Mouse (Mus musculus): Measurements from ENCODE around the gene Retn. TPM values are rescaled to one million over a fixed set of nuclear protein-coding genes. Genes with fewer than 3 reads are reported as not detected.
A peak's percentile ranks its signal among the peaks of the same experiment; 100 is the strongest.

The Retn gene
- polyA plus RNA-seq, 1 experiment from 2014 or later, result 0.78 TPM

GRCm38 (mm10) chr8:3631478-3631875 is 24.1 kb upstream of the Retn start:
- no peak overlapping the region for H3K27ac ChIP-seq (replicated peaks)
- H3K4me1 ChIP-seq (replicated peaks), result peaks cover 10% of the 10 kb centered on the region
- ATAC-seq (ENCODE audit: low FRiP score, low read depth), result peak; percentile 15; the same call in 1 of the 2 replicates
- H3K4me2 ChIP-seq, result peak overlapping the region; percentile 78
- peak overlapping the region; percentile 46 for H3K4me3 ChIP-seq
- H3K9me3 ChIP-seq, result no peaks in the 10 kb centered on the region
- no peaks in the 10 kb centered on the region for H3K27me3 ChIP-seq
- WGBS, result 28% methylated on average over 8 of the region's 8 CpGs
- peak overlapping the region; percentile 34; the same call in 1 of the 2 replicates for H3K9ac ChIP-seq
- H3K36me3 ChIP-seq, result no peaks in the 10 kb centered on the region

- no peak overlapping the region for H3K4me2 ChIP-seq
- H3K9ac ChIP-seq, result no peak overlapping the region
- no peaks in the 10 kb centered on the region for H3K36me3 ChIP-seq
- no peaks in the 10 kb centered on the region for H3K9me3 ChIP-seq
- WGBS, result 25% methylated on average over 5 of the region's 5 CpGs
- no peak overlapping the region for H3K4me3 ChIP-seq
- H3K27me3 ChIP-seq, result no peaks in the 10 kb centered on the region
- no peaks in the 10 kb centered on the region for H3K4me1 ChIP-seq (replicated peaks)
- H3K27ac ChIP-seq (replicated peaks), result no peak overlapping the region
- no peak for ATAC-seq (ENCODE audit: low FRiP score, low read depth)
These were observed 9.8 kb upstream of the Retn start for GRCm38 (mm10) chr8:3645804-3646203.

DNA sequence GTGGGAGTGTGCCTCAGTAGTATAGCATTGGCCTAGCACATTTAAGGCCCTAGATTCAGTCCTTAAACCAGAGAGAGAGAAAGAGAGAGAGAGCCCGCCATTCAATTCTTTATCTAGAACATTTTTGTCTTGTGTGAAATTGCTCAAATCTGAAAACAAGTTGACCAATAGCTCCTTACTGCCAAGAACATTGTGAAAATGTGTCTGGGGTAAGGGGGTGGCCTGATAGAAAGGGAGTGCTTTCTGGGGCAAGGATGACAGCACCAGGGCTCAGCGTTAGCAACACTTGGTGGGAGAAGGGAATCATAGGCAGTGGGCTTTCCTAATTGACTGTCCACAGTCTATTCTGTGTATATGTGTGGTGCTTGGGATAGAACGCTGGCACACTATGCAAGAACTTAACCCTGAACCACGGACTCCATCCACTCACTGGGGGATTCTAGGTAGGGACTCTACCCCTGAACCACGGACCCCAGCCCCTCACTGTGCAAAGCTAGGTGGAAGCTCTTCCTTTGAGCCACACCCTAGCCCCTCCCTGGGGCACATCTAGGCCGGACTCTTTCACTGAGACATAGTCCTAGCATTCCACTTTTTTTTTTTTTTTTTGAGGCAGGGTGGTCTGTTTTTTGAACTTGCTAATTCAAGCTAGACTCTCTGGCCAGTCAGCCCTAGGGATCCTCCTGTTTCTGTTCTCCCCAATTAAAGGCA is 8.6 kb upstream of the Retn start:
- Histone ChIP-seq H3K27ac (replicated peaks) (no peak overlapping the region), H3K36me3 (no peaks in the 10 kb centered on the region), H3K4me1 (replicated peaks) (no peaks in the 10 kb centered on the region), H3K9ac (no peak overlapping the region), H3K27me3 (no peaks in the 10 kb centered on the region), H3K9me3 (no peaks in the 10 kb centered on the region), H3K4me2 (no peak overlapping the region), H3K4me3 (no peak overlapping the region)
- 85% methylated on average over 6 of the region's 6 CpGs for WGBS
- ATAC-seq (ENCODE audit: low FRiP score, low read depth), result no peak

- no peaks in the 10 kb centered on the region for H3K4me1 ChIP-seq (replicated peaks)
- no peaks in the 10 kb centered on the region for H3K36me3 ChIP-seq
- no peaks in the 10 kb centered on the region for H3K9me3 ChIP-seq
- H3K4me3 ChIP-seq, result no peak overlapping the region
- no peak overlapping the region for H3K9ac ChIP-seq
- H3K4me2 ChIP-seq, result no peak overlapping the region
- WGBS, result 85% methylated on average over 4 of the region's 4 CpGs
- no peaks in the 10 kb centered on the region for H3K27me3 ChIP-seq
- ATAC-seq (ENCODE audit: low FRiP score, low read depth), result no peak
- no peak overlapping the region for H3K27ac ChIP-seq (replicated peaks)
These were observed 8.0 kb upstream of the Retn start for GRCm38 (mm10) chr8:3647561-3647960.

DNA sequence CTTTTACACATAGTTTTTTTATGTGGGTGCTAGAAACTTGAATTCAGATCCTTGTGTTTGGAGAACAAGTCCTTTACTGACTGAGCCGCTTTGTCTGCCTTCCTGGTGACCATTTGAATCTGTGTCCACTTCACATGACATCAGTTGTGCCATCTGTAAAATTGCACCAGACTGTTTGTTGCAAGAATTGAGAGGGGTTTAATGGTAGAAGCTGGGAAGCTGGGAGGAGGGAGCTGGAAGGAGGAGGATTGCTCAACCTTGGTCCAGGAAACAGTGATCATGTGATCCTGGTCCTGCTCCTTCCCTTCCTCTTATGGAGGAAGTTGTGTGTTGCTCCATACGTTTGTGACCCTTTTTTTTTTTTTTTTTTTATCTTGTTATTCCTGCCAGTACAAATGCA is 7.3 kb upstream of the Retn start:
- Histone ChIP-seq H3K9me3 (no peaks in the 10 kb centered on the region), H3K4me3 (no peak overlapping the region), H3K27ac (replicated peaks) (no peak overlapping the region), H3K4me2 (no peak overlapping the region), H3K27me3 (no peaks in the 10 kb centered on the region), H3K36me3 (no peaks in the 10 kb centered on the region), H3K9ac (no peak overlapping the region), H3K4me1 (replicated peaks) (no peaks in the 10 kb centered on the region)
- ATAC-seq (ENCODE audit: low FRiP score, low read depth), result no peak
- WGBS, result 62% methylated on average over 2 of the region's 2 CpGs

DNA sequence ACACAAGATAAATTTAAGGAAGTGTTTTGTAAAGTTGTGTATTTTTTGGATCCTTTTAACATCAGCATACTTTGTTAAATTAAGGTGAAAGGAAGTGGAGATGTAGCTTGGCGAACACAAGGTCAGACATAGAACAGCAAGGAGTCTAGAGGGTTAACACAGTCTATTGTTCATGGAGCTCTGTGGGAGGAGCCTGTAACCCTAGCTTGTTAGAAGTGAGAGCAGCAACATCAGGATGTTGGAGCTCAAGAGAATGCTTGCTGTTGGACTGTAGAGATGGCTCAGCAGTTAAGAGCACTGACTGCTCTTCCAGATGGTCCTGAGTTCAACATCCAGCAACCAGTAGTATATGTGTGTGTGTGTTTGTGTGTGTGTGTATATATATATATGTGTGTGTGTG is 6.6 kb upstream of the Retn start:
- H3K4me2 ChIP-seq, result no peak overlapping the region
- H3K9ac ChIP-seq, result no peak overlapping the region
- no peak overlapping the region for H3K4me3 ChIP-seq
- H3K27ac ChIP-seq (replicated peaks), result no peak overlapping the region
- WGBS, result 40% methylated on average over 1 of the region's 1 CpGs
- ATAC-seq (ENCODE audit: low FRiP score, low read depth), result no peak
- H3K9me3 ChIP-seq, result no peaks in the 10 kb centered on the region
- H3K27me3 ChIP-seq, result no peaks in the 10 kb centered on the region
- H3K4me1 ChIP-seq (replicated peaks), result no peaks in the 10 kb centered on the region
- H3K36me3 ChIP-seq, result no peaks in the 10 kb centered on the region

DNA sequence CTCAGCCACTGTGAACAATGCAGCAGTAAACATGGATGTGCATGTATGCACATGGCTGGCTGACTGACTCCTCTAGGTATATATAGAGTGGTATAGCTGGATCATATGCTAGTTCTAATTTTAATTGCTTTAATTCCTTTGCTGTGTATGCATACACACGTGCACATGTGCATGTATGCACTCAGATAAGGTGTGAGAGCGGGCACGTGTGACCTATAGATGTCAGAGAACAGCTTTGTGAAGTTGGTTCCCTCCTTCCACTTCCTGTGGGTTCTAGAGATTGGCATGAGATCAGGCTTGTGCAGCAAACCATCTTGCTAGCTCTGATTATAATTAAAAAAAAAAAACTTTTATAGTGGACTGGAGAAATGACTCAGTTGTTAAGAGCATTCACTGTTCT is 2.7 kb upstream of the Retn start:
- Histone ChIP-seq H3K36me3 (no peaks in the 10 kb centered on the region), H3K9ac (no peak overlapping the region), H3K4me1 (replicated peaks) (no peaks in the 10 kb centered on the region; the same call in 1 of the 2 replicates), H3K4me2 (no peak overlapping the region), H3K9me3 (no peaks in the 10 kb centered on the region), H3K4me3 (no peak overlapping the region), H3K27ac (replicated peaks) (no peak overlapping the region), H3K27me3 (no peaks in the 10 kb centered on the region)
- WGBS, result 72% methylated on average over 3 of the region's 3 CpGs
- ATAC-seq (ENCODE audit: low FRiP score, low read depth), result no peak

DNA sequence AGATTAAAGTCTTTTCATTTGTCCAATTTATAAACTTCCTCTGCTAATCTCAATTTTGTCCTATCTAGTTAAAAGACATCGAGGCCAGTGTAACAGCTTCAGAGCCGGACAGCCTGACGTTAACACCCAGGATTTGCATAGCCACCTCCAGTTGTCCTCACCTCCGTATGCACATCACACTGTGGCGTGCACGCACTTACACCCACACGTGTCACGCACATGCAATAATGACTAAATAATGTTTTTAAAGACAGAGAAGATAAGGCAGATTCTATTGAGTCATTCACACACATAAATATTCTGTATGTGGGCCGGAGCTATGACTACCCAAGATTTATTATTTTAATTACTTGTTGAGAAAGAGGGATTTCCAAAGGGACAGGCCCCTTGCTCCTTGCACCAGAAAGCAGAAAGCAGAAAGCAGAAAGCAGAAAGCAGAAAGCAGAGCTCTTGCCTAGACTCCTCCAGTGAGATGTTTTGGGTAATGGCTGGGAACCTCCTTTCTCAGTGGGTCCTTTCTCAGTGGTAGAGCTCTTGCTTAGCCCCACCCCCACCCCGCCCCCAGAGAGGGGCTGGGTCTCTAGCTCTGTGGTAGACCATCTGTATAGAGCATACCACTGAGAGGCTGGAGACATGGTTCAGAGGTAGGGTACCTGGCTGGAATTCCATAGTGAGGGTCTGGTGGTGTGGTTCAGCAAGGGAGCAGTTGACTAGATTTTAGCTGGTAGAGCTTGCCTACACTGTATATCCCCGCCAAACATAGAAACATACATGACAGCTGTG is 653 bp upstream of the Retn start:
- H3K36me3 ChIP-seq, result no peaks in the 10 kb centered on the region
- no peak for ATAC-seq (ENCODE audit: low FRiP score, low read depth)
- no peak overlapping the region for H3K9ac ChIP-seq
- H3K9me3 ChIP-seq, result no peaks in the 10 kb centered on the region
- H3K4me2 ChIP-seq, result no peak overlapping the region
- H3K27ac ChIP-seq (replicated peaks), result no peak overlapping the region
- H3K4me3 ChIP-seq, result no peak overlapping the region
- H3K4me1 ChIP-seq (replicated peaks), result no peaks in the 10 kb centered on the region; the same call in 1 of the 2 replicates
- H3K27me3 ChIP-seq, result no peaks in the 10 kb centered on the region
- WGBS, result 77% methylated on average over 11 of the region's 11 CpGs

- WGBS, result 23% methylated on average over 7 of the region's 7 CpGs
- Histone ChIP-seq H3K9ac (no peak overlapping the region), H3K27ac (replicated peaks) (no peak overlapping the region), H3K4me1 (replicated peaks) (no peaks in the 10 kb centered on the region; the same call in 1 of the 2 replicates), H3K9me3 (no peaks in the 10 kb centered on the region), H3K27me3 (no peaks in the 10 kb centered on the region), H3K36me3 (no peaks in the 10 kb centered on the region), H3K4me2 (0 out of 2 replicates have a peak overlapping the region, but pooled peaks have one; percentile 10), H3K4me3 (no peak overlapping the region)
- ATAC-seq (ENCODE audit: low FRiP score, low read depth), result peak; percentile 64
These were observed 1.3 kb downstream of the Retn start for GRCm38 (mm10) chr8:3656725-3657381.

- no peak overlapping the region for H3K4me2 ChIP-seq
- H3K9ac ChIP-seq, result no peak overlapping the region
- H3K27me3 ChIP-seq, result no peaks in the 10 kb centered on the region
- no peaks in the 10 kb centered on the region for H3K36me3 ChIP-seq
- ATAC-seq (ENCODE audit: low FRiP score, low read depth), result no peak
- no peaks in the 10 kb centered on the region for H3K9me3 ChIP-seq
- WGBS, result 82% methylated on average over 8 of the region's 8 CpGs
- H3K4me3 ChIP-seq, result no peak overlapping the region
- no peaks in the 10 kb centered on the region; the same call in 1 of the 2 replicates for H3K4me1 ChIP-seq (replicated peaks)
- no peak overlapping the region for H3K27ac ChIP-seq (replicated peaks)
These were observed 5.3 kb downstream of the Retn start for GRCm38 (mm10) chr8:3660889-3661288.

DNA sequence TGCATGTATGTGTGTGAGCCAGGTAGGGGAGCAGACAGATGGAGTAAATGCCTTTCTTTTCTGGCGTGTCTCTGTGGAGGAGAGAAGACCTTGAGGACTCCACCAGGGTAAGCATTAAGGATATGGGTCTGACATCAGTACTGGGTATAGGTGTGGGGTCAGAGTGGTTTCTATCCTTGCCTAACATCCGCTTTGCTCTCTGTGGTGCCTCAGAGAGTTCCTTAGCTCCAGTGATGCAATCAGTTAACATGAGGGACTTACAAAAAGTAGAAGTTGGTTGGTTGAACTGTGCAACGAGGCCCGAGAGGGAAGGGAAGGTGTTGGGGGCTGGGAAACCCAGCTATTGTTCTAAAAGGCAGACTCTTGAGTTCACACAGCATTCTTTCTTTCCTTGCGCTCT is 8.8 kb downstream of the Retn start:
- H3K9me3 ChIP-seq, result no peaks in the 10 kb centered on the region
- H3K9ac ChIP-seq, result no peak overlapping the region
- H3K27me3 ChIP-seq, result no peaks in the 10 kb centered on the region
- no peak for ATAC-seq (ENCODE audit: low FRiP score, low read depth)
- no peaks in the 10 kb centered on the region for H3K4me1 ChIP-seq (replicated peaks)
- whole genome bisulfite sequencing, result 83% methylated on average over 5 of the region's 5 CpGs
- H3K4me3 ChIP-seq, result no peak overlapping the region
- H3K4me2 ChIP-seq, result no peak overlapping the region
- no peak overlapping the region for H3K27ac ChIP-seq (replicated peaks)
- no peaks in the 10 kb centered on the region for H3K36me3 ChIP-seq

DNA sequence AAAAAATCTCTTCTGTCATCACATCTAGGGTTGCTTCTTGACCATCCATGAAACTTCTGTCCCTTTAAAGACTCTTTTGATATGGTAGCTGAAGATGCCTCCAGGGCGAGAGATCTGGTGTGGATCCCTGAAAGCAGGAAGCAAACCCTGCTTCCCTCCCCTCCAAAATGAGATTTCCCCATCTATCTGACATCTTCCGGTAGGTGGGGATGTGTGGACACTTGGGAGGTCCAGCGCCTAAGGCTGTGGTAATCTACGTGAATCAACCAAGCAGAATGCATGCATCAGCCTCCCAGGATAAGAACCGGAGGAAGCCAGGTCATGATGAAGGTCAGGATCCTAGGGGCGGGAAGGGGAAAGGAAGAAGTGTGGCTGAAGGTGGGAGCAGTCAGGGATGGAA is 9.9 kb downstream of the Retn start, which contains the start of gene Mcemp1:
Gene Mcemp1, plus strand, starts transcription at position 248 of the 400 bp plus-strand sequence.
- no peak within 1 kb of the TSS for H3K4me2 ChIP-seq
- H3K27ac ChIP-seq (replicated peaks), result no peak within 1 kb of the TSS
- no peak within 1 kb of the TSS for H3K9ac ChIP-seq
- no peak within 1 kb of the TSS for H3K4me3 ChIP-seq
- 82% methylated on average over 6 of the region's 6 CpGs for WGBS
- no peaks in the 10 kb centered on the region for H3K27me3 ChIP-seq
- H3K36me3 ChIP-seq, result no peaks in the 10 kb centered on the region
- no peaks in the 10 kb centered on the region for H3K9me3 ChIP-seq
- ATAC-seq (ENCODE audit: low FRiP score, low read depth), result no peak
- H3K4me1 ChIP-seq (replicated peaks), result no peaks in the 10 kb centered on the region

Data from hindbrain, embryonic 15.5 days (tissue).